Mouse (Mus musculus): ENCODE measurements around the gene Ybx2. TPM values are rescaled to one million over a fixed set of nuclear protein-coding genes. Genes with fewer than 3 reads are reported as not detected.

Ybx2 gene
- not detected in 2 replicates for polyA plus RNA-seq (2011; ENCODE audit: insufficient read length, low read depth, missing spikeins)

- H3K4me3 ChIP-seq (ENCODE audit: insufficient read depth, low read length): peak within 1 kb of the TSS; percentile 14; the same call in 1 of the 2 replicates
- H3K27ac ChIP-seq (ENCODE audit: insufficient read depth, low read length): no peak within 1 kb of the TSS
- TF ChIP-seq CTCF (IDR thresholded peaks at IDR 0.05; ENCODE audit: borderline replicate concordance, insufficient read depth, low read length) (no peak), POLR2A (IDR thresholded peaks at IDR 0.05; ENCODE audit: low read depth, low read length) (no peak)
- H3K4me1 ChIP-seq (ENCODE audit: control insufficient read depth, insufficient read depth, low read length): no peaks in the 10 kb centered on the region
These were observed at the start of gene Ybx2 for GRCm38 (mm10) chr11:69935137-69935879. Gene Ybx2, plus strand, starts transcription at chr11:69935796.

- H3K27ac ChIP-seq (ENCODE audit: insufficient read depth, low read length): no peak overlapping the region
- no peak for TF ChIP-seq POLR2A (IDR thresholded peaks at IDR 0.05; ENCODE audit: low read depth, low read length)
- TF ChIP-seq CTCF (IDR thresholded peaks at IDR 0.05; ENCODE audit: borderline replicate concordance, insufficient read depth, low read length): no peak
- H3K4me3 ChIP-seq (ENCODE audit: insufficient read depth, low read length): no peak overlapping the region
- no peaks in the 10 kb centered on the region for H3K4me1 ChIP-seq (ENCODE audit: control insufficient read depth, insufficient read depth, low read length)
These were observed 48.5 kb upstream of the Ybx2 start for GRCm38 (mm10) chr11:69886907-69887635.

GRCm38 (mm10) chr11:69891482-69891881 is 44.1 kb upstream of the Ybx2 start:
- no peak overlapping the region for H3K4me3 ChIP-seq (ENCODE audit: insufficient read depth, low read length)
- no peaks in the 10 kb centered on the region for H3K4me1 ChIP-seq (ENCODE audit: control insufficient read depth, insufficient read depth, low read length)
- no peak overlapping the region for H3K27ac ChIP-seq (ENCODE audit: insufficient read depth, low read length)
- no peak for TF ChIP-seq CTCF (IDR thresholded peaks at IDR 0.05; ENCODE audit: borderline replicate concordance, insufficient read depth, low read length)
- no peak for TF ChIP-seq POLR2A (IDR thresholded peaks at IDR 0.05; ENCODE audit: low read depth, low read length)

- H3K4me1 ChIP-seq (ENCODE audit: control insufficient read depth, insufficient read depth, low read length): no peaks in the 10 kb centered on the region
- no peak overlapping the region for H3K27ac ChIP-seq (ENCODE audit: insufficient read depth, low read length)
- H3K4me3 ChIP-seq (ENCODE audit: insufficient read depth, low read length): no peak overlapping the region
- TF ChIP-seq POLR2A (IDR thresholded peaks at IDR 0.05; ENCODE audit: low read depth, low read length): no peak
- TF ChIP-seq CTCF (IDR thresholded peaks at IDR 0.05; ENCODE audit: borderline replicate concordance, insufficient read depth, low read length): no peak
These were observed 40.9 kb upstream of the Ybx2 start for GRCm38 (mm10) chr11:69894671-69895070.

- Histone ChIP-seq H3K4me1 (ENCODE audit: control insufficient read depth, insufficient read depth, low read length) (no peaks in the 10 kb centered on the region), H3K4me3 (ENCODE audit: insufficient read depth, low read length) (no peak within 1 kb of the TSS), H3K27ac (ENCODE audit: insufficient read depth, low read length) (no peak within 1 kb of the TSS)
- TF ChIP-seq POLR2A (IDR thresholded peaks at IDR 0.05; ENCODE audit: low read depth, low read length) (no peak), CTCF (IDR thresholded peaks at IDR 0.05; ENCODE audit: borderline replicate concordance, insufficient read depth, low read length) (no peak)
These were observed 40.3 kb upstream of the Ybx2 start, which contains the start of gene Acap1 for GRCm38 (mm10) chr11:69895291-69895690. Gene Acap1, minus strand, starts transcription at chr11:69895539.

GRCm38 (mm10) chr11:69899870-69900269 is 35.7 kb upstream of the Ybx2 start:
- Histone ChIP-seq H3K4me3 (ENCODE audit: insufficient read depth, low read length) (peak overlapping the region; percentile 70), H3K27ac (ENCODE audit: insufficient read depth, low read length) (no peak overlapping the region), H3K4me1 (ENCODE audit: control insufficient read depth, insufficient read depth, low read length) (no peaks in the 10 kb centered on the region)
- no peak for TF ChIP-seq CTCF (IDR thresholded peaks at IDR 0.05; ENCODE audit: borderline replicate concordance, insufficient read depth, low read length)
- no peak for TF ChIP-seq POLR2A (IDR thresholded peaks at IDR 0.05; ENCODE audit: low read depth, low read length)

- peak within 1 kb of the TSS; percentile 85 for H3K4me3 ChIP-seq (ENCODE audit: insufficient read depth, low read length)
- H3K27ac ChIP-seq (ENCODE audit: insufficient read depth, low read length): peak within 1 kb of the TSS; percentile 94
- TF ChIP-seq POLR2A (IDR thresholded peaks at IDR 0.05; ENCODE audit: low read depth, low read length): peak; percentile 93
- TF ChIP-seq CTCF (IDR thresholded peaks at IDR 0.05; ENCODE audit: borderline replicate concordance, insufficient read depth, low read length): no peak
- no peaks in the 10 kb centered on the region for H3K4me1 ChIP-seq (ENCODE audit: control insufficient read depth, insufficient read depth, low read length)
These were observed 34.9 kb upstream of the Ybx2 start, which contains the start of the genes 2810408A11Rik and Neurl4 for GRCm38 (mm10) chr11:69900471-69901405. Gene 2810408A11Rik, minus strand, starts transcription at chr11:69900987. Gene Neurl4, plus strand, starts transcription at chr11:69901072.

- peak; percentile 63 for TF ChIP-seq POLR2A (IDR thresholded peaks at IDR 0.05; ENCODE audit: low read depth, low read length)
- TF ChIP-seq CTCF (IDR thresholded peaks at IDR 0.05; ENCODE audit: borderline replicate concordance, insufficient read depth, low read length): no peak
- no peaks in the 10 kb centered on the region for H3K4me1 ChIP-seq (ENCODE audit: control insufficient read depth, insufficient read depth, low read length)
- peak overlapping the region; percentile 70 for H3K4me3 ChIP-seq (ENCODE audit: insufficient read depth, low read length)
- peak overlapping the region; percentile 94 for H3K27ac ChIP-seq (ENCODE audit: insufficient read depth, low read length)
These were observed 34.2 kb upstream of the Ybx2 start for GRCm38 (mm10) chr11:69901406-69901846.

- TF ChIP-seq POLR2A (IDR thresholded peaks at IDR 0.05; ENCODE audit: low read depth, low read length) (no peak), CTCF (IDR thresholded peaks at IDR 0.05; ENCODE audit: borderline replicate concordance, insufficient read depth, low read length) (no peak)
- Histone ChIP-seq H3K4me1 (ENCODE audit: control insufficient read depth, insufficient read depth, low read length) (no peaks in the 10 kb centered on the region), H3K4me3 (ENCODE audit: insufficient read depth, low read length) (peak overlapping the region; percentile 85), H3K27ac (ENCODE audit: insufficient read depth, low read length) (peak overlapping the region; percentile 7; the same call in 1 of the 2 replicates)
These were observed 33.6 kb upstream of the Ybx2 start for GRCm38 (mm10) chr11:69901993-69902392.
